Mouse (Mus musculus) layer of hippocampus, postnatal 10 days (tissue): Measurements from ENCODE around the gene Aacs. TPM values are rescaled to one million over a fixed set of nuclear protein-coding genes. Genes with fewer than 3 reads are reported as not detected.
A peak's percentile ranks its signal among the peaks of the same experiment; 100 is the strongest.

Source experiments
- DNase-seq, 2 experiments: peaks; one replicate each; pipeline ENCODE4 v3.0.0; 2021; ENCODE audit warnings: low spot score in 2 of 2
- total RNA-seq, 2 experiments: library from RNA; stranded (reverse); gene quantifications; 2 replicates each; pipeline ENCODE4 v1.2.3; 2021

The Aacs gene
- total RNA-seq, 2 experiments from 2014 or later, result 94.5 to 106 TPM

- DNase-seq, result peak; percentile 62 to 69
Observed at GRCm38 (mm10) chr5:125491107-125491506, 15.5 kb downstream of the Aacs start.

DNA sequence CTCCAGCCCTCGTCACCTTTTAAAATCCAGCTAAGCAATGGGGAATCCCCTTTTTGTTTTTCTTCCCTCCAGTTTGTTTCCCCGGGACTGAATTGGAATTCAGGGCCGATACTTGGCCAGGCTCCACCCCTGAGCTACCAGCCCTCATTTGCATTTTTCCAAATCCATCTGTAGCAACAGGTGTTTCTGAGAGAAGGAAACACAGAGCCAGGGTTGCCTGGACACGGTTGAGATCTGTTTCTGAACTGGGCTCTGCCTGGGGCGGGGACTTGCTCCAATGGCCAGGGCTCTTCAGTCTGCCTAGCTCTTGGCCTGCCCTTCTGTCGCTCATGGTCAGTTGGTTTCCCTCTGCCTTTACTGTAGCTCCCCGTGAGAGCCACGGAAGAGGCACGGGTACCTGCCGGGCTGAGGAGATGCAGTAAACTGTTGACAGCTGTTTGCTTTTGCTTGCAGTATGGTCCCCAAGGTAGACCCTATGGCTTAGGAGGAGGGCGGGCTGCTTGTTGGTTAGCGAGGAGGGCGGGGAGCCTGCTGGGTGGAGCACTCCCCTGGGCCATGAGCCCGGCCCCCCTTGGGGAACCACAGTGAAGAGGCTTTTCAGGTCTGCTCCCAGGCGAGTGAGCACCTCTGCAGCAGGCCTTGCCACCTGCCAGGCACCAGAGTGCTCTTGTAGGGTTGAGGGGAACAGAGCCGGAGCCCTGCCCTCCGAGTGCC lies 16.9 kb downstream of the Aacs start:
- DNase-seq, result peak; percentile 56 to 61

GRCm38 (mm10) chr5:125493093-125493423 lies 17.4 kb downstream of the Aacs start:
- DNase-seq, result no peak

- no peak for DNase-seq
Observed at GRCm38 (mm10) chr5:125495655-125496054, 20.0 kb downstream of the Aacs start.

- peak; percentile 84 to 87 for DNase-seq
Observed at GRCm38 (mm10) chr5:125497821-125498600, 22.4 kb downstream of the Aacs start.

DNA sequence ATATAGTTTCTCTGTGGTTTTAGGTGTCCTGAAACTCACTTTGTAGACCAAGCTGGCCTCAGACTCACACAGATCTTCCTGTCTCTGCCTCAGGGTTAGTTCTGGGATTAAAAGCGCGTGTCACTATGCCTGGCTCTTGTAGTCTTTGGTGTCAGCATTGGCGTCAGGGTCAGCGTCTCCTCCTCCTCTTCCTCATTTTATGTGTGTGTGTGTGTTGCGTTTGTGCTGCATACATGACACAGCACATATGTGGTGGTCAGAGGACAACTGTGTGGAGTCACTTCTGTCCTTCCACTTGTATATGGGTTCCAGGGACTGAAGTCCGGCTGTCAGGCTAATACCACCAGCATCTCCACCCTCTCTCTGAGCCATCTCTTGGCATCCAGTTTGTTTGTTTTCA lies 25.9 kb downstream of the Aacs start:
- DNase-seq, result no peak

DNA sequence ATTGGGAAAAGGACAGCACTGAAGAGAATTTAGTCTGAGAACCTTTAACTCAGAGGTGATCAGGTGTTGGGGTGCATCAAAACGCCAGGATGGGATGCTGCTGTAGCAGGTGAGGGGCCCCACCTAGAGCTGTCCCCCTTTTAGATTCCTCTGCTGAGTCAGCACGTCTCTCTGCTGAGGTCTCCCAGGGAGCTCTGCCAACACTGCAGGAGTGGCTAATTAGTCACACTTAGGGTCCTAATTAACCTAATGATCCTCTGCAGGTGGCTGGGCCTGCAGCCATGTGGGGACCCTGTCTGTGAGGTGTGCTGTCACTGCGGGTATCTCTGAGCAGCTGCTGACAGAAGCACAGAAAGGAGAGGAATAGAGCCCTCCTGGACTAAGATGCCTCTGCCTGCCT lies 26.6 kb downstream of the Aacs start:
- DNase-seq, result no peak

- DNase-seq, result no peak
Observed at GRCm38 (mm10) chr5:125503628-125504027, 28.0 kb downstream of the Aacs start.

- DNase-seq, result no peak
Observed at GRCm38 (mm10) chr5:125504692-125505091, 29.1 kb downstream of the Aacs start.

DNA sequence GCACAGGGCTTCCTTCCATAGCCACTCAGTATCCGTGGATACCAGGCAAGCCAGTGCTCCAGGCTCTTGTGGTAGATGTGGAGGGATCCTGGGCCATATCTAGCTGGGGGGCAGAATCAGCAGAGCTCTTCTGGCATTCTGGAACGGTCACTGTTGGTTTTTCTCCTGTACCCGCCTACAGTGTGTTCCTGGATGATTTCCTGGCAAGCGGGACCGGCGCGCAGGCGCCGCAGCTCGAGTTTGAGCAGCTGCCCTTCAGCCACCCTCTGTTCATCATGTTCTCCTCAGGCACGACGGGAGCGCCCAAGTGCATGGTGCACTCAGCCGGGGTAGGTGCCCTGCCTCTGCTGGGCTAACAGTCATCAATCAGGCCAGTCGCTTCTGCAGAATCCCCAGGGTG lies 30.4 kb downstream of the Aacs start:
- DNase-seq, result peak in 1 of 2 experiments; percentile 45

- DNase-seq, result no peak
Observed at GRCm38 (mm10) chr5:125507582-125507981, 32.0 kb downstream of the Aacs start.

DNA sequence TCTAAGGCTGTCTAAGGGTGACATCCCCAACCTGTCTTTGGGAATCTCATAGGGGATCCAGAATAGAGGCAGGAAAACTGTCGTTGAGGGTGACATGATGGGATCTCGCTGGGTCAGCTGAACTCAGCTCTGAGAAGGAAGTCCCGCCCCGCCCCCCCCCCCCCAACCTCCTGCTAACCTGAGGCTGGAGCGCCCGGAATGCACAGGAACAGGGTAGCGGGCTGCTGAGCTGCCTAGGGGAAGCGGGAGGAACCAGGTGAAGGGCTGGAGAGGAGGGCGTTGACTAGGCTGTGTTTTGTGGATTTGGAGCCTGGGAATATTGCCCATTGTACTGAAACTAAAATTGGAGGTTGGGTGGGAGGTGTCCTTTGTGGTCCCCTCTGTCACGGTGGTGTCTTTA lies 32.4 kb downstream of the Aacs start:
- no peak for DNase-seq

DNA sequence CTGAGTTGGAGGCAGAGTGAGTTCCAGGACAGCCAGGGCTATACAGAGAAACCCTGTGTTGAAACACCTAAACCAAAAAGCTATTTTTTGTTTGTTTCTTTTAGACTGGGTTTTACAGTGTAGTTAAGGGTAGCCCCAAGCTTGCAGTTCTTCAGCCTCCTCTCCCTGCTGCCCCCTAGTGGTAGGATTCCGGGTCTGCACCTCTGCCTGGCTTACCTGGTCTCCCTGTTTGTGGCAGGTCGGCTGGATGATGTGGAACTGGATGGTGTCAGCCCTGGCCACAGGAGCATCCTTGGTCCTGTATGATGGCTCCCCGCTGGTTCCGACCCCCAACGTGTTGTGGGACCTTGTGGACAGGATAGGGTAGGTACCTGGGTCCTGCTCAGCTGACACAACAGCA lies 33.9 kb downstream of the Aacs start:
- DNase-seq, result peak in 1 of 2 experiments; percentile 54

DNA sequence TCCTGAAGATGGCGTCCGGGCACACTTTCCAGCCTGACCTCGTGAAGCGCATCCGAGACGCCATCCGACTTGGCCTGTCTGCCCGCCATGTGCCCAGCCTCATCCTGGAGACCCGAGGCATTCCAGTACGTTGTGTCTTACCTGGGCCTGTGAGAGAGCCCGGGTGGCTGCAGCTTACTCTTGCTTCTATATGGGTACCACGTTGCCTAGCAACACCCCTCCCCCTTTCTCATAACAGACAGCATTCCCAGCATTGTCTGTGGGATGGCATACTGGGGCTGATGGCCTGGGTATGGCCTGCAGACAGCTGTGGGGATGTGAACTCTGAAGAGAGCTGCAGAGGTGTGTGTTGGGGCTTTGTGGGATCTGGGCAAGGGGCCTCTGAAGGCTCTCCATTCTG lies 39.4 kb downstream of the Aacs start:
- no peak for DNase-seq

- peak; percentile 57 to 67 for DNase-seq
Observed at GRCm38 (mm10) chr5:125518640-125519039, 43.0 kb downstream of the Aacs start.

- DNase-seq, result no peak
Observed at GRCm38 (mm10) chr5:125520930-125521590, 45.4 kb downstream of the Aacs start.

GRCm38 (mm10) chr5:125523361-125523760 lies 47.7 kb downstream of the Aacs start:
- no peak for DNase-seq

DNA sequence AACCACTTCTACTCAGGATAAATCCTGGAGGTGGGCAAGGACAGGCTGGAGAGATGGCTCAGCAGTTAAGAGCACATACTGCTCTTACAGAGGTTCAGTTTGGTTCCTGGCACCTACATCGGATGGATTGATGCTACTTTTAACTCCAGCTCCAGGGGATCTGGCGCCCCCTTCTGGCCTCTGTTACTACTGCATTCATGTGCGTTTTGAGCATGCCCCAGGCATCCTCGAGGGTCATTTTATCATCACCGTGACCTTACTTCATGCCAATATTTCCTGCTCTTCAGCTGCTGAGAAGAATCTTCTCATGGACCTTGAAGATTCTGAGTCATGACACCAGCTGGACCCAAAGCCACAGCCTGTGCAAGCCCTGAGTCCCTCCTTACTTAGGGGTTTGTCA lies 49.9 kb downstream of the Aacs start:
- peak in 1 of 2 experiments; percentile 26 for DNase-seq

- peak; percentile 56 to 60 for DNase-seq
Observed at GRCm38 (mm10) chr5:125526464-125526863, 50.9 kb downstream of the Aacs start.

GRCm38 (mm10) chr5:125529109-125529508 lies 53.5 kb downstream of the Aacs start:
- peak; percentile 91 to 93 for DNase-seq

GRCm38 (mm10) chr5:125531634-125532033 lies 56.0 kb downstream of the Aacs start, which contains the start of gene Tmem132b:
Tmem132b (plus strand) TSS chr5:125531774.
- DNase-seq, result peak; percentile 46 to 55

- peak; percentile 66 to 76 for DNase-seq
Observed at GRCm38 (mm10) chr5:125532191-125532544, 56.6 kb downstream of the Aacs start.
